Mouse (Mus musculus): ENCODE measurements around the gene Nufip2. TPM values are rescaled to one million over a fixed set of nuclear protein-coding genes. Genes with fewer than 3 reads are reported as not detected.
"Not testable (repeated sequence)": the region's sequence is repeated elsewhere in the genome, so short reads cannot be mapped to it uniquely, and the experiment has no call there.

Gene Nufip2
- 3.6 and 5.2 TPM in 2 replicates for polyA plus RNA-seq (2015; fragmentation: Nextera tagmentation; extraction: Ambion mirVana)

DNA sequence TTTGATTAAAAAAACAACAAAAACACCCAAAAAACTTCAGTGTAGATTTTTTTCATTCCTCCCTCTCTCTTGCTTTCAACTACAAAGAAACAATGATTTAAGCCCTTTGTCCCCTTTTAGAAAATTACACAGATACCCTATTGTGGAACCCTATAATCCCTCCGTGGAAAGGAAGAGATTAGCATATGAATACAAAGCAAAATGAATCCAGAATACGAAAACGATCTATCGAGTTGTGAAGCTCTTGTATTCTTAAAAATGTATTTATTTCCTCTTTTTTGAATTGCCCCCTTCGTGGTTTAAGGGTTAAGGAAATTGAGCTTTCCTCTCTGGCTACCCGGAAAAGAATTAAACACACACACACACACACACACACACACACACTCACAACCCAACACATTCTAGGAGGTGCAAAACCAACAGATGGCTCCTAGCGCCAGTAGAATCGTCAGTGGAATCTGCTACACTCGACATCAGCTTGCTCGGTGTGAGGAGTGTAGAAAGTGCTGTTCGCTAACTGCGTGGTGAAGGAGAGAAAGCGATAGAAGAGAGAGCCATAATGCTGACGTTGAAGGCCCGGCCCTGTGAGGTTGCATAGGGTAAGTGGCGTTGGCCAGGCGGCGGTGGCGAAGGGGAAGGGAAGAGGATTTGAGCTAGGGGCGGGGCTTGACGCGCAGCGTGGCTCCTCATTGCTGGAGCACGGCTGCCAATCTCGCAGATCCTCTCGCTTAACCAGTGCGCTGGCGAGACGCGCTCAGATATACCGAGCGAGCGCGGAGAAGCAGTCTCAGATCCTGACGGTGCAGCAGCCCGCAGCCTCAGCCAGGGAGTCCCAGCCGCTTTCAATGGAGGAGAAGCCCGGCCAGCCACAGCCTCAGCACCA lies at the start of gene Nufip2:
Gene Nufip2 (plus strand): TSS at position 773 of the 883 bp plus-strand sequence.
- peak within 1 kb of the TSS; percentile 46 for H3K4me2 ChIP-seq
- peak within 1 kb of the TSS; percentile 99 for H3K27ac ChIP-seq
- no peaks in the 10 kb centered on the region for H3K36me3 ChIP-seq
- H3K4me3 ChIP-seq = peak within 1 kb of the TSS; percentile 88
- H3K9me3 ChIP-seq = no peaks in the 10 kb centered on the region
- H3K4me1 ChIP-seq = peaks cover 5% of the 10 kb centered on the region
- no peaks in the 10 kb centered on the region for H3K27me3 ChIP-seq
- H3K9ac ChIP-seq = peak within 1 kb of the TSS; percentile 92
- peak; percentile 97 for ATAC-seq (ENCODE audit: insufficient number of reproducible peaks, low FRiP score, low TSS enrichment, low read depth)
- under 1% methylated on average over 37 of the region's 38 CpGs for WGBS

DNA sequence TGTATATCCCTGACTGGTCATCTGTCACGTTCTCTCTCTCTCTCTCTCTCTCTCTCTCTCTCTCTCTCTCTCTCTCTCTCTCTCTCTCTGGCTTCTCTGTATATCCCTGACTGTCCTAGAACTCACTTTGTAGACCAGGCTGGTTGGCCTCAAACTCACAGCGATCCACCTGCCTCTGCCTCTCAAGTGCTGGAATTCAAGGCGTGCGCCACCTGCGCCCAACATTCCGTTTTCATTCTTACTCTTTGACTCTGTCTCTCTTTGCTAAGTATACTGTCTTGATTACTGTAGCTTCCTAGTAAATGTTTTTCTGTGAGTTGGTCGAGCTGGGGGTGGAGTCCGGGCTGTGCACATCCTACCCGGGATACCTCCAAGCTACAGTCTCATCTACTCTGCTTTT lies 44.6 kb upstream of the Nufip2 start:
- 74% methylated on average over 9 of the region's 9 CpGs for WGBS
- no peak overlapping the region for H3K4me3 ChIP-seq
- H3K9ac ChIP-seq = no peak overlapping the region
- no peaks in the 10 kb centered on the region for H3K27me3 ChIP-seq
- H3K27ac ChIP-seq = no peak overlapping the region
- H3K9me3 ChIP-seq = no peaks in the 10 kb centered on the region
- no peak for ATAC-seq (ENCODE audit: insufficient number of reproducible peaks, low FRiP score, low TSS enrichment, low read depth)
- no peaks in the 10 kb centered on the region for H3K36me3 ChIP-seq
- H3K4me2 ChIP-seq = no peak overlapping the region
- H3K4me1 ChIP-seq = no peaks in the 10 kb centered on the region

DNA sequence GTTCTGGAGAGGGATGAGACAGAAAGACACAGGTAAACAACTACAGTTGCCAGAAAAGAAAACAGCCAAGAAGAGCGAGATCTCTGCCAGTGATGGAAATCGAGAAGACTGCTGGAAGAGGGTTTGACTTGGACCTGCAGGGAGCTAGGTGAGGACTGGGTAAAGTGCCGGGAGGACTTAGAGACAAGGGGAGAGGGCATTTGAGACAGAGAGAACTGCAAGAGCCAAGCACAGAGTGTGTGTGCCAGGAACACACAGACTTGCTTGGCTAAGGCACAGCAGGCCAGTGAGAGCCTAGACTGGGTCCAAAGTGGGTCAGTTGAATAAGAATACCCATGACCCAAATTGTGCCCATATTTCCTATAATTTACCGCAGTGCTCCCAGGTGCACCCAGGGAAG lies 40.5 kb upstream of the Nufip2 start:
- no peak for ATAC-seq (ENCODE audit: insufficient number of reproducible peaks, low FRiP score, low TSS enrichment, low read depth)
- 79% methylated on average over 4 of the region's 4 CpGs for WGBS

DNA sequence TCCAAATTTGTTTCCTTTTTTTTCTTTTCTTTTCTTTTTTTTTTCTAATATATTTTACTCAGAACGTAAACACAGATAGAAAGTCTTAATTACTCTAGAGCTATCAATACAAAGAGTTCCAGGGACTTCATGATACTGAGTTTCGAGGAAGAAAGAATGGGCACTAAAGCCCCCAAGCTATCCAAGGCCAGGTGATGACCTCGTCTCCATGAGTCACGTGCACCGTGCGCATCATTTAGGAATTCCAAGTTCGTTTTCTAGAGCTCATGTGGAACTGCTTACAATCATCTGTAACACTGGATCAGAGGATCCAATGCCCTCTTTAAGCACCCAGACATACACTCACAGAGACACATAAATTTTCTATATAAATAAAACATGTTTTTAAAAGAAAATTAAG lies 37.1 kb upstream of the Nufip2 start:
- ATAC-seq (ENCODE audit: insufficient number of reproducible peaks, low FRiP score, low TSS enrichment, low read depth) = no peak
- no peak overlapping the region for H3K27ac ChIP-seq
- no peaks in the 10 kb centered on the region for H3K9me3 ChIP-seq
- H3K9ac ChIP-seq = no peak overlapping the region
- no peaks in the 10 kb centered on the region for H3K36me3 ChIP-seq
- no peaks in the 10 kb centered on the region for H3K27me3 ChIP-seq
- no peaks in the 10 kb centered on the region for H3K4me1 ChIP-seq
- 63% methylated on average over 7 of the region's 7 CpGs for WGBS
- H3K4me2 ChIP-seq = no peak overlapping the region
- no peak overlapping the region for H3K4me3 ChIP-seq

More for the DNA sequence above, 40.5 kb upstream of the Nufip2 start:
- Histone ChIP-seq H3K27ac (no peak overlapping the region), H3K27me3 (no peaks in the 10 kb centered on the region), H3K9me3 (no peaks in the 10 kb centered on the region), H3K9ac (no peak overlapping the region), H3K4me2 (no peak overlapping the region), H3K4me3 (no peak overlapping the region), H3K36me3 (no peaks in the 10 kb centered on the region), H3K4me1 (no peaks in the 10 kb centered on the region)

DNA sequence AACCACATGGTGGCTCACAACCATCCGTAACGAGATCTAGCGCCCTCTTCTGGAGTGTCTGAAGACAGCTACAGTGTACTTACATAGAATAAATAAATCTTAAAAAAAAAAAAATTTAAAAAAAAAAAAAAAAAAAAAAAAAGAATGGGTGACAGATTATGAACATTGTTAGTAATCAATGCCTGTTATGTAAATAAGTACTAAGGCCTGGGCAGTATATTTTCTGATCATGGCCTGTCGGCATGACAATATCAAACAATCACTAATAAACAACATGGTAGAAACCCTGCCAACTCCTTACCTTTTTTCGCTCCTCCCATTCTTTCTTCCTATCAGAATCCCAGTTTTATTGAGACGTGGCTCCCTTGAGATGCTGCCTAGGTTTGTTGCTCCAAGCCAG lies 33.5 kb upstream of the Nufip2 start:
- H3K9me3 ChIP-seq = no peaks in the 10 kb centered on the region
- H3K4me3 ChIP-seq = no peak overlapping the region
- 55% methylated on average over 6 of the region's 6 CpGs for WGBS
- H3K27ac ChIP-seq = no peak overlapping the region
- H3K36me3 ChIP-seq = no peaks in the 10 kb centered on the region
- H3K9ac ChIP-seq = no peak overlapping the region
- no peaks in the 10 kb centered on the region for H3K4me1 ChIP-seq
- ATAC-seq (ENCODE audit: insufficient number of reproducible peaks, low FRiP score, low TSS enrichment, low read depth) = no peak
- H3K27me3 ChIP-seq = no peaks in the 10 kb centered on the region
- no peak overlapping the region for H3K4me2 ChIP-seq

DNA sequence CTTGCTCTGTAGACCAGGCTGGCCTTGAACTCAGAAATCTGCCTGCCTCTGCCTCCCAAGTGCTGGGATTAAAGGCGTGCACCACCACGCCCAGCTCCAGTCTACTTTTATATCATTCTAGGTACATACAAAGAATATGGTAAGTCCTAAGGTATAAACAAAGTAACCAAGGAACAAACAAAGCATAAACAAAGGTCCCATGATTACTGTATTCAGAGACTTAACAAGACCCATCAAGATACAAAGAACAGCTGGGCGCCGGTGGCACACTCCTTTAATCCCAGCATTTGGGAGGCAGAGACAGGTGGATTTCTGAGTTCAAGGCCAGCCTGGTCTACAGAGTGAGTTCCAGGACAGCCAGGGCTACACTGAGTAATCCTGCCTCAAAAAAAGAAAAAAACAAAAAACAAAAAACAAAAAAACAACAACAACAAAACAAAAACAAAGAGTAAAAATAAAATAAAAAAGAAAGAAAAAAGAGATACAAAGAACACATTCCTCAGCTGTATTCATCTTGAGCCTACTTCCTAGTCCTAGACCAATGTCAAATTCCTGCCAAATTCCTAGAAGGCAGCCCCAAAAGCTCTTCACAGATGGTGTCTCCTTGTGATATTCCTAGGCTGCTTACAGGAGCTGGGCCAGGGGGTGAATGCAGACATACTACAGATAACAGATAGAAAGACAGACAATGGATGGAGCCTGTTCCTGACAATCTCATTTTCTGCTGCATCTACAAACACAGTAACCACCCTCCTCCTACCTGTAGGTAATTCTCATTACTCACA lies 32.4 kb upstream of the Nufip2 start:
- WGBS = 97% methylated on average over 4 of the region's 4 CpGs

DNA sequence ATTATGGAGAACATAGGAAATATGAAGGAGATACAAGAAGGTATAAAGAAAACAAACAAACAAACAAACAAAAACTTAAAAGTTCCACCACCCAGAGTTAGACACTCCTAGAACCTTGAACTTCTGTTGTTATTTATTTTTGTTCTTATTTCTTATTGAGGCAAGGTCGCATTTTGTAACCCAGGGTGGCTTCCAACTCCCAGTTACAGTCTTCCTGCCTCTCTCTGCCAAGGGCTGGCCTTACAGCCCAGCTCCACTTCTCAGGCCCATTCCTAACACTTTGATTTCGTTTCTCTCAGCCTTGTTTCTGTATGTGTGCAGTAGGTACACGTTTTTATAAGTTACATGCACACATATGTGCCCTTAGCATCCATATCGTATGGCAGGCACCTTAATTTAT lies 26.0 kb upstream of the Nufip2 start:
- Histone ChIP-seq H3K27me3 (no peaks in the 10 kb centered on the region), H3K4me2 (no peak overlapping the region), H3K4me3 (no peak overlapping the region), H3K9me3 (no peaks in the 10 kb centered on the region), H3K4me1 (no peaks in the 10 kb centered on the region), H3K36me3 (no peaks in the 10 kb centered on the region), H3K27ac (no peak overlapping the region), H3K9ac (no peak overlapping the region)
- no peak for ATAC-seq (ENCODE audit: insufficient number of reproducible peaks, low FRiP score, low TSS enrichment, low read depth)
- WGBS = 59% methylated on average over 4 of the region's 4 CpGs

More for the DNA sequence above, 32.4 kb upstream of the Nufip2 start:
- H3K9ac ChIP-seq; H3K4me1 ChIP-seq; H3K4me3 ChIP-seq; ATAC-seq (ENCODE audit: insufficient number of reproducible peaks, low FRiP score, low TSS enrichment, low read depth); H3K27ac ChIP-seq; H3K27me3 ChIP-seq; H3K4me2 ChIP-seq; H3K9me3 ChIP-seq; H3K36me3 ChIP-seq: not testable (repeated sequence)

DNA sequence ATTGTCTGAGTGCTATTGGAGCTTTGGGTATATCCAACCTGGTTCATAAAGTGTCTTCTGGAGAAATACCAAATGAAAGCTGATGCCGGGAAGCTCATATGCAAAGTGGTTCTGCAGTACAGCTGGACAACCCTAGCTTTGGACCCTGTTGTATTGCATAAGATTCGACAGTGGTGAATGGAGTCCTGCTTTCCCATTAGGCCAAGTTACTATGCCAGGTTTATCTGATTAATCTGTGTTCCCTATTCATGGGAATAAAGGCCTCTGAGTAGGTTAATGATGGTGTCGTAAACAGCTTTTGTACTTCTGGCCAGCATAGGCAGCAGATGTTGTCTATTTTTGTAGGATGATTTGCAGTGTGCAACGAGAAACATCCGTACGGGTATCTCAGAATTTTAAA lies 22.3 kb upstream of the Nufip2 start:
- no peak overlapping the region for H3K9ac ChIP-seq
- no peaks in the 10 kb centered on the region for H3K27me3 ChIP-seq
- WGBS = 45% methylated on average over 6 of the region's 6 CpGs
- H3K4me2 ChIP-seq = no peak overlapping the region
- H3K4me1 ChIP-seq = no peaks in the 10 kb centered on the region
- no peak for ATAC-seq (ENCODE audit: insufficient number of reproducible peaks, low FRiP score, low TSS enrichment, low read depth)
- no peak overlapping the region for H3K4me3 ChIP-seq
- H3K27ac ChIP-seq = no peak overlapping the region
- no peaks in the 10 kb centered on the region for H3K9me3 ChIP-seq
- no peaks in the 10 kb centered on the region for H3K36me3 ChIP-seq

DNA sequence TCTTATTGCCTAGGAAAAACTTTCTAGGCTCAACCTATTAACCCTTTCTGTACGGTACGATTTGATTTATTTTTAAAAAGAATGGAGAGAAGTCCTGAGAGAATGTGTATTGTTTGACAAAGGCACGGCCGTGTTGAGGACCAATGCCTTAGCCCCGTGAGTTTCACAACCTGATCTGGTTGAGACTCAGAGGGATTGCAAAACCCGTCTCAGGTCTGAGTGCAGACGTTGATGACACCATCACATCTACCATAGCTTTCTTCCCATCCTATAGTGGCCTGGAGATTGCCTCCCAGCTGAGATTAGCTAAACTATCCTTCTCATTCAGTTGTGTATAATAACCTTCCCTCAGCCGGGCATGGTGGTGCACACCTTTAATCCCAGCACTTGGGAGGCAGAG lies 21.9 kb upstream of the Nufip2 start:
- no peak overlapping the region for H3K27ac ChIP-seq
- ATAC-seq (ENCODE audit: insufficient number of reproducible peaks, low FRiP score, low TSS enrichment, low read depth) = no peak
- H3K9ac ChIP-seq = no peak overlapping the region
- H3K4me3 ChIP-seq = no peak overlapping the region
- no peaks in the 10 kb centered on the region for H3K9me3 ChIP-seq
- no peaks in the 10 kb centered on the region for H3K36me3 ChIP-seq
- H3K4me2 ChIP-seq = no peak overlapping the region
- no peaks in the 10 kb centered on the region for H3K27me3 ChIP-seq
- H3K4me1 ChIP-seq = no peaks in the 10 kb centered on the region
- WGBS = 77% methylated on average over 8 of the region's 8 CpGs

DNA sequence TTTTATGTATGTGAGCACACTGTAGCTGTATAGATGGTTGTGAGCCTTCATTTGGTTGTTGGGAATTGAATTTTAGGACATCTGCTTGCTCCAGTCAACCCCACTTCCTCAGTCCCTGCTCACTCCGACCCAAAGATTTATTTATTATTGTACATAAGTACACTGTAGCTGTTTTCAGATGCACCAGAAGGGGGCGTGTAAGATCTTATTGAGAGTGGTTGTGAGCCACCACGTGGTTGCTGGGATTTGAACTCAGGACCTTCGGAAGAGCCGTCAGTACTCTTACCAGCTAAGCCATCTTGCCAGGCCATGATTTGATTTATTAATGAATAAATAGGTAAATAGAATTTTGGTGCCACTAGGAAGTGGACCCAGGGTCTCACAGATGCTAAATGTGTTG lies 20.6 kb upstream of the Nufip2 start:
- not testable (repeated sequence) for ATAC-seq (ENCODE audit: insufficient number of reproducible peaks, low FRiP score, low TSS enrichment, low read depth); H3K27me3 ChIP-seq
- WGBS = 73% methylated on average over 5 of the region's 5 CpGs

DNA sequence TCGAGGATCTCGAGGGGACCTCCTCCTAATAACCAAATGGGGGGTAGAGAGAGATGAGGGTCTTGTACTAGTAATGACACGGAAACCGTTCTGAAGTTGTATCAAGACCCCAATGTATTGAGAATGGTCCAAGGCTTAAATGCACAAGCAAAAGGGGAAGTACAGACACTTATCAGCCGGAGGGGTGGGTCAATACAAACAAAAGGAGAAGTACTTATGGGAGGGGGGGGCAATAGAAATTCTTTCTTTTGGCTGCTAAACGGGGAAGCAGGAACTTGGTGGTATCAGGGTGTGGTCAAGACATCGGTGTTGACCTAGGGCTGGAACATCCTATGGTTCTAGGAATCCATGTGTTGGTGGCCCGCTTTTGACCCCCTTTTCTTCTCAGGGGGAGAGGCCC lies 19.2 kb upstream of the Nufip2 start:
- ATAC-seq (ENCODE audit: insufficient number of reproducible peaks, low FRiP score, low TSS enrichment, low read depth); H3K9ac ChIP-seq; H3K4me3 ChIP-seq; H3K27ac ChIP-seq; H3K4me1 ChIP-seq; H3K9me3 ChIP-seq; H3K4me2 ChIP-seq; H3K27me3 ChIP-seq; H3K36me3 ChIP-seq: not testable (repeated sequence)
- 90% methylated on average over 8 of the region's 8 CpGs for whole genome bisulfite sequencing

More for the DNA sequence above, 20.6 kb upstream of the Nufip2 start:
- H3K9me3 ChIP-seq, H3K27ac ChIP-seq, H3K36me3 ChIP-seq, H3K9ac ChIP-seq, H3K4me2 ChIP-seq, H3K4me1 ChIP-seq, H3K4me3 ChIP-seq: not testable (repeated sequence)

DNA sequence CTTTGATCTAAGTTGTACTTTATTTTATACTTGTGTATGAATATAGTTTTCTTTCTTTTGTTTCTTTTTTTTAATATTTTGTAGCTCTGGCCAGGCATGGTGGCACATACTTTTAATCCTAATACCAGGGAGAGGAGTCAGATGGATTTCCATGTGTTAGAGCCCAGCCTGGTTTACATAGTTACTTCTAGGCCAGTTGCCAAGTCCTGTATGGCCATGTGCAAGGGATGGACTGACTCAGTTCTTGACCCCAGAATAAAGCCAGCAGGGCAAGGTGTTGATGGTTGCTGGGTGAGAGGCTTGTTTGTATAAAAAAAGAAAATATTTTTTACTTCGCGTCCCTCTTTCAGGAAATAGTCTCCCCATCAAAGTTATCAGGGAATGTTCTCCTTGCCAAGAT lies 13.2 kb upstream of the Nufip2 start:
- no peak overlapping the region for H3K4me2 ChIP-seq
- no peaks in the 10 kb centered on the region for H3K4me1 ChIP-seq
- no peak overlapping the region for H3K27ac ChIP-seq
- H3K9me3 ChIP-seq = no peaks in the 10 kb centered on the region
- no peaks in the 10 kb centered on the region for H3K36me3 ChIP-seq
- WGBS = 96% methylated on average over 2 of the region's 2 CpGs
- no peaks in the 10 kb centered on the region for H3K27me3 ChIP-seq
- no peak overlapping the region for H3K9ac ChIP-seq
- no peak overlapping the region for H3K4me3 ChIP-seq
- ATAC-seq (ENCODE audit: insufficient number of reproducible peaks, low FRiP score, low TSS enrichment, low read depth) = no peak
